Mouse (Mus musculus): ENCODE results near the gene Ttc7b. TPM values are rescaled to one million over a fixed set of nuclear protein-coding genes. Genes with fewer than 3 reads are reported as not detected.

The Ttc7b gene
- total and polyA plus RNA-seq, 3 experiments, result 11.7 to 23.7 TPM; not detected in 1

- Histone ChIP-seq H3K4me3 (ENCODE audit: control insufficient read depth in 1 of 2, insufficient read depth in 1 of 2, low read depth in 2 of 2, low read length in 2 of 2) (no peak overlapping the region), H3K9me3 (replicated peaks; ENCODE audit: insufficient read depth, low read length) (no peaks in the 10 kb centered on the region), H3K36me3 (ENCODE audit: control insufficient read depth in 1 of 2, insufficient read depth in 2 of 2, low read length in 2 of 2) (peaks cover 0 to 23% of the 10 kb centered on the region in 2 experiments; a peak in 2 of 4 replicates), H3K27ac (ENCODE audit: control insufficient read depth, low read depth, low read length) (peak overlapping the region; percentile 26), H3K4me1 (ENCODE audit: control insufficient read depth in 1 of 2, insufficient read depth in 2 of 2, low read length in 2 of 2) (peaks cover 5 to 27% of the 10 kb centered on the region in 2 experiments), H3K27me3 (ENCODE audit: control insufficient read depth in 1 of 2, insufficient read depth in 2 of 2, low read length in 2 of 2) (no peaks in the 10 kb centered on the region), H3K79me2 (ENCODE audit: control insufficient read depth, insufficient read depth, low read length, poor library complexity) (no peaks in the 10 kb centered on the region), H3K9ac (ENCODE audit: control insufficient read depth, low read depth, low read length, poor library complexity, severe bottlenecking) (no peak overlapping the region)
- TF ChIP-seq TAL1 (IDR thresholded peaks at IDR 0.05; ENCODE audit: low read length) (peak; percentile 63), ZMIZ1 (IDR thresholded peaks at IDR 0.05; ENCODE audit: low read depth, low read length) (no peak), GATA1 (IDR thresholded peaks at IDR 0.05; ENCODE audit: low read depth, low read length) (peak; percentile 62; the same call in 1 of the 2 replicates), ZC3H11A (IDR thresholded peaks at IDR 0.05; ENCODE audit: low read depth, low read length) (no peak), EP300 (IDR thresholded peaks at IDR 0.05; ENCODE audit: low read depth in 1 of 2, low read length in 2 of 2) (peak; percentile 35 to 53; a peak in 2 of 4 replicates), MYC (IDR thresholded peaks at IDR 0.05; ENCODE audit: low read depth, low read length) (peak; percentile 46; the same call in 1 of the 2 replicates)
- peak; percentile 66 for DNase-seq (ENCODE audit: low read depth, low spot score)
Observed at GRCm38 (mm10) chr12:100508668-100509067, 12.0 kb downstream of the Ttc7b start.

- Histone ChIP-seq H3K27me3 (ENCODE audit: control insufficient read depth in 1 of 2, insufficient read depth in 2 of 2, low read length in 2 of 2) (no peaks in the 10 kb centered on the region), H3K4me1 (ENCODE audit: control insufficient read depth in 1 of 2, insufficient read depth in 2 of 2, low read length in 2 of 2) (peaks cover 5 to 27% of the 10 kb centered on the region in 2 experiments), H3K36me3 (ENCODE audit: control insufficient read depth in 1 of 2, insufficient read depth in 2 of 2, low read length in 2 of 2) (peaks cover 0 to 23% of the 10 kb centered on the region in 2 experiments; a peak in 2 of 4 replicates), H3K4me3 (ENCODE audit: control insufficient read depth in 1 of 2, insufficient read depth in 1 of 2, low read depth in 2 of 2, low read length in 2 of 2) (no peak overlapping the region), H3K9me3 (replicated peaks; ENCODE audit: insufficient read depth, low read length) (no peaks in the 10 kb centered on the region), H3K79me2 (ENCODE audit: control insufficient read depth, insufficient read depth, low read length, poor library complexity) (no peaks in the 10 kb centered on the region), H3K27ac (ENCODE audit: control insufficient read depth, low read depth, low read length) (peak overlapping the region; percentile 72), H3K9ac (ENCODE audit: control insufficient read depth, low read depth, low read length, poor library complexity, severe bottlenecking) (no peak overlapping the region)
- DNase-seq (ENCODE audit: low read depth, low spot score), result peak; percentile 94
- TF ChIP-seq RCOR1 (IDR thresholded peaks at IDR 0.05; ENCODE audit: low read depth, low read length) (peak; percentile 84), ZKSCAN1 (IDR thresholded peaks at IDR 0.05; ENCODE audit: low read depth, low read length) (peak; percentile 40; the same call in 1 of the 2 replicates), CTCF (IDR thresholded peaks at IDR 0.05 in 2 of 3, conservative IDR thresholded peaks at IDR 0.05 in 1 of 3; ENCODE audit: control insufficient read depth in 1 of 3, insufficient read depth in 1 of 3, low read depth in 2 of 3, low read length in 3 of 3, poor library complexity in 1 of 3, severe bottlenecking in 1 of 3) (no peak), POLR2A (IDR thresholded peaks at IDR 0.05; ENCODE audit: control insufficient read depth in 1 of 2, insufficient read depth in 1 of 2, low read depth in 1 of 2, low read length in 2 of 2, poor library complexity in 1 of 2) (no peak), BHLHE40 (IDR thresholded peaks at IDR 0.05; ENCODE audit: borderline replicate concordance, low read depth, low read length) (no peak; the same call in 1 of the 2 replicates), MYC (IDR thresholded peaks at IDR 0.05; ENCODE audit: low read depth, low read length) (0 out of 2 replicates have a peak, but pooled peaks have one; percentile 26), ZC3H11A (IDR thresholded peaks at IDR 0.05; ENCODE audit: low read depth, low read length) (no peak), CHD1 (IDR thresholded peaks at IDR 0.05; ENCODE audit: low read depth, low read length) (0 out of 2 replicates have a peak, but pooled peaks have one; percentile 40), TBP (IDR thresholded peaks at IDR 0.05; ENCODE audit: low read depth, low read length) (0 out of 2 replicates have a peak, but pooled peaks have one; percentile 33), POLR2AphosphoS2 (IDR thresholded peaks at IDR 0.05; ENCODE audit: low read length) (no peak), GABPA (IDR thresholded peaks at IDR 0.05; ENCODE audit: low read depth, low read length) (no peak), GATA1 (IDR thresholded peaks at IDR 0.05; ENCODE audit: low read depth, low read length) (peak; percentile 95), E2F4 (IDR thresholded peaks at IDR 0.05; ENCODE audit: borderline replicate concordance, low read depth, low read length) (no peak), JUND (IDR thresholded peaks at IDR 0.05; ENCODE audit: low read depth, low read length) (no peak), TAL1 (IDR thresholded peaks at IDR 0.05; ENCODE audit: low read length) (peak; percentile 89), MAX (IDR thresholded peaks at IDR 0.05; ENCODE audit: low read length) (no peak), MYB (IDR thresholded peaks at IDR 0.05; ENCODE audit: low read depth, low read length) (no peak; the same call in 1 of the 2 replicates), ZNF384 (IDR thresholded peaks at IDR 0.05; ENCODE audit: low read depth, low read length) (peak; percentile 92), KAT2A (conservative IDR thresholded peaks at IDR 0.05; ENCODE audit: low read depth, low read length) (no peak; the same call in 1 of the 2 replicates), CHD2 (IDR thresholded peaks at IDR 0.05; ENCODE audit: low read length) (0 out of 2 replicates have a peak, but pooled peaks have one; percentile 13), SMC3 (IDR thresholded peaks at IDR 0.05; ENCODE audit: low read depth, low read length) (0 out of 2 replicates have a peak, but pooled peaks have one; percentile 5), SIN3A (IDR thresholded peaks at IDR 0.05; ENCODE audit: low read length) (peak; percentile 77), USF2 (IDR thresholded peaks at IDR 0.05; ENCODE audit: borderline replicate concordance in 1 of 2, insufficient read depth in 1 of 2, low read depth in 1 of 2, low read length in 2 of 2) (no peak), RAD21 (IDR thresholded peaks at IDR 0.05; ENCODE audit: low read depth, low read length) (no peak), EP300 (IDR thresholded peaks at IDR 0.05; ENCODE audit: low read depth in 1 of 2, low read length in 2 of 2) (peak; percentile 92 to 97), TCF12 (IDR thresholded peaks at IDR 0.05; ENCODE audit: low read depth, low read length) (peak; percentile 88), NELFE (IDR thresholded peaks at IDR 0.05; ENCODE audit: low read depth, low read length) (no peak), ETS1 (IDR thresholded peaks at IDR 0.05; ENCODE audit: low read depth, low read length) (peak; percentile 76), ZMIZ1 (IDR thresholded peaks at IDR 0.05; ENCODE audit: low read depth, low read length) (no peak), MEF2A (IDR thresholded peaks at IDR 0.05; ENCODE audit: extremely low read depth, insufficient replicate concordance, low read depth, low read length, poor library complexity, severe bottlenecking) (no peak)
Observed at GRCm38 (mm10) chr12:100505484-100505883, 15.1 kb downstream of the Ttc7b start.
